In genomic region chr19:12500881-12501311, GRCm38 (mm10) we compare ENCODE assay signal across 8 mouse cellular contexts. TPM values are rescaled to one million over a fixed set of nuclear protein-coding genes. Genes with fewer than 3 reads are reported as not detected.
A peak's percentile ranks its signal among the peaks of the same experiment; 100 is the strongest.
DNase-seq lines count a peak whose midpoint lies in the region; ATAC-seq and TF ChIP-seq lines count a peak whose summit lies in the region.

No protein-coding gene starts in this region.

- ATAC-seq in forebrain, embryonic 11.5 days (replicated peaks; ENCODE audit: low FRiP score), result peak; percentile 61
- ATAC-seq in hindbrain, postnatal 0 days, result peak; percentile 54
- ATAC-seq in liver, embryonic 12.5 days, result peak; percentile 49
- peak; percentile 39 for ATAC-seq in neural tube, embryonic 12.5 days (ENCODE audit: low FRiP score, low read depth)

- WGBS in forebrain, embryonic 11.5 days, result under 1% methylated on average over 34 of the region's 38 CpGs
- WGBS in hindbrain, postnatal 0 days, result under 1% methylated on average over 36 of the region's 38 CpGs
- WGBS in liver, embryonic 12.5 days (ENCODE audit: insufficient replicate concordance), result 1% methylated on average over 36 of the region's 38 CpGs
- WGBS in neural tube, embryonic 12.5 days, result 1% methylated on average over 38 of the region's 38 CpGs

- peak overlapping the region; percentile 68 for H3K27ac ChIP-seq in bone marrow macrophage, adult 2 months (ENCODE audit: insufficient read depth, low read depth, low read length)
- H3K27ac ChIP-seq in forebrain, embryonic 11.5 days (ENCODE audit: low read depth, low read length), result peak overlapping the region; percentile 92
- H3K27ac ChIP-seq in hindbrain, postnatal 0 days, result peak overlapping the region; percentile 92
- H3K27ac ChIP-seq in liver, embryonic 12.5 days, result peak overlapping the region; percentile 40; the same call in 1 of the 2 replicates
- H3K27ac ChIP-seq in neural tube, embryonic 12.5 days, result peak overlapping the region; percentile 90

- H3K4me2 ChIP-seq in forebrain, embryonic 11.5 days (ENCODE audit: low read depth, low read length, severe bottlenecking), result peak overlapping the region; percentile 79
- H3K4me2 ChIP-seq in hindbrain, postnatal 0 days (ENCODE audit: low read depth, low read length), result peak overlapping the region; percentile 72
- peak overlapping the region; percentile 77 for H3K4me2 ChIP-seq in liver, embryonic 12.5 days
- H3K4me2 ChIP-seq in neural tube, embryonic 12.5 days (replicated peaks), result peak overlapping the region; percentile 69

- no peak for TF ChIP-seq POLR2A in bone marrow macrophage, adult 2 months (IDR thresholded peaks at IDR 0.05; ENCODE audit: borderline replicate concordance, low read depth, low read length)

- DNase-seq in spleen, adult 18-20 months, result peak; percentile 17 to 34
- DNase-seq in spleen, adult 12 weeks (ENCODE audit: low spot score), result no peak
- peak; percentile 78 for DNase-seq in forebrain, embryonic 11.5 days (ENCODE audit: low spot score)
- peak; percentile 52 for DNase-seq in hindbrain, postnatal 0 days (ENCODE audit: low spot score)
- DNase-seq in adipocyte (ENCODE audit: low spot score), result no peak

- peaks cover 15% of the 10 kb centered on the region for H3K4me1 ChIP-seq in bone marrow macrophage, adult 2 months (ENCODE audit: control insufficient read depth, insufficient read depth, low read length)
- H3K4me1 ChIP-seq in forebrain, embryonic 11.5 days (replicated peaks; ENCODE audit: control insufficient read depth, insufficient read depth, low read length), result peaks cover 6% of the 10 kb centered on the region; the same call in 1 of the 2 replicates
- peaks cover 12% of the 10 kb centered on the region; the same call in 1 of the 2 replicates for H3K4me1 ChIP-seq in hindbrain, postnatal 0 days (ENCODE audit: insufficient read depth, low read length)
- H3K4me1 ChIP-seq in liver, embryonic 12.5 days, result peaks cover 18% of the 10 kb centered on the region
- H3K4me1 ChIP-seq in neural tube, embryonic 12.5 days, result peaks cover 25% of the 10 kb centered on the region

- H3K4me3 ChIP-seq in bone marrow macrophage, adult 2 months (ENCODE audit: insufficient read depth, low read length), result peak overlapping the region; percentile 96
- H3K4me3 ChIP-seq in forebrain, embryonic 11.5 days (ENCODE audit: low read depth, low read length), result peak overlapping the region; percentile 82
- peak overlapping the region; percentile 68 for H3K4me3 ChIP-seq in hindbrain, postnatal 0 days (ENCODE audit: low read length)
- H3K4me3 ChIP-seq in liver, embryonic 12.5 days, result peak overlapping the region; percentile 60
- H3K4me3 ChIP-seq in neural tube, embryonic 12.5 days, result peak overlapping the region; percentile 86

- no peak for TF ChIP-seq CTCF in bone marrow macrophage, adult 2 months (IDR thresholded peaks at IDR 0.05; ENCODE audit: low read depth, low read length)
- TF ChIP-seq CTCF in hindbrain, postnatal 0 days (IDR thresholded peaks at IDR 0.05; ENCODE audit: low read depth), result no peak

- H3K36me3 ChIP-seq in forebrain, embryonic 11.5 days (ENCODE audit: control insufficient read depth, insufficient read depth, low read length), result no peaks in the 10 kb centered on the region
- no peaks in the 10 kb centered on the region for H3K36me3 ChIP-seq in hindbrain, postnatal 0 days (ENCODE audit: insufficient read depth, low read length)
- H3K36me3 ChIP-seq in liver, embryonic 12.5 days, result no peaks in the 10 kb centered on the region
- H3K36me3 ChIP-seq in neural tube, embryonic 12.5 days, result no peaks in the 10 kb centered on the region

- no peaks in the 10 kb centered on the region for H3K27me3 ChIP-seq in forebrain, embryonic 11.5 days (ENCODE audit: control insufficient read depth, insufficient read depth, low read length)
- no peaks in the 10 kb centered on the region for H3K27me3 ChIP-seq in hindbrain, postnatal 0 days (ENCODE audit: insufficient read depth, low read length)
- H3K27me3 ChIP-seq in liver, embryonic 12.5 days (replicated peaks), result peaks cover 43% of the 10 kb centered on the region
- no peaks in the 10 kb centered on the region for H3K27me3 ChIP-seq in neural tube, embryonic 12.5 days (replicated peaks)

- peak overlapping the region; percentile 96 for H3K9ac ChIP-seq in forebrain, embryonic 11.5 days (ENCODE audit: low read length)
- peak overlapping the region; percentile 86 for H3K9ac ChIP-seq in hindbrain, postnatal 0 days (replicated peaks; ENCODE audit: low read length)
- peak overlapping the region; percentile 59 for H3K9ac ChIP-seq in liver, embryonic 12.5 days
- H3K9ac ChIP-seq in neural tube, embryonic 12.5 days, result peak overlapping the region; percentile 93

- H3K9me3 ChIP-seq in forebrain, embryonic 11.5 days (ENCODE audit: control insufficient read depth, low read length), result no peaks in the 10 kb centered on the region
- no peaks in the 10 kb centered on the region for H3K9me3 ChIP-seq in hindbrain, postnatal 0 days (ENCODE audit: low read length)
- no peaks in the 10 kb centered on the region for H3K9me3 ChIP-seq in liver, embryonic 12.5 days (replicated peaks)
- no peaks in the 10 kb centered on the region for H3K9me3 ChIP-seq in neural tube, embryonic 12.5 days

RNA-seq across cellular contexts. Expression of gene Dtx4, which starts 0.4 kb away (rescaled TPM):
- 18.5 and 19.3 TPM in 2 replicates for polyA plus RNA-seq in bone marrow macrophage, adult 2 months (2012; ENCODE audit: insufficient read depth, insufficient read length, missing spikeins)
- 39.8 and 40.2 TPM in 2 replicates for polyA plus RNA-seq in forebrain, embryonic 11.5 days (2014; fragmentation: Nextera tagmentation; extraction: Ambion mirVana)
- 54.7 and 55.6 TPM in 2 replicates for total RNA-seq in hindbrain, postnatal 0 days (2014; rRNA removed)
- polyA plus RNA-seq in hindbrain, postnatal 0 days (2015; fragmentation: Nextera tagmentation; extraction: Ambion mirVana), result 23.3 and 24.6 TPM in 2 replicates
- 2.7 and 2.9 TPM in 2 replicates for polyA plus RNA-seq in liver, embryonic 12.5 days (2016; fragmentation: Nextera tagmentation; extraction: Ambion mirVana)
- polyA plus RNA-seq in neural tube, embryonic 12.5 days (2016; fragmentation: Nextera tagmentation; extraction: Ambion mirVana), result 58.4 and 63.3 TPM in 2 replicates

RNA-seq across cellular contexts. Expression of gene Mpeg1, which starts 40.3 kb away (rescaled TPM):
- polyA plus RNA-seq in bone marrow macrophage, adult 2 months (2012; ENCODE audit: insufficient read depth, insufficient read length, missing spikeins), result 2,155 and 2,361 TPM in 2 replicates
- polyA plus RNA-seq in forebrain, embryonic 11.5 days (2014; fragmentation: Nextera tagmentation; extraction: Ambion mirVana), result 0.28 and 0.41 TPM in 2 replicates
- total RNA-seq in hindbrain, postnatal 0 days (2014; rRNA removed), result 2.5 and 3.1 TPM in 2 replicates
- 1.0 and 1.2 TPM in 2 replicates for polyA plus RNA-seq in hindbrain, postnatal 0 days (2015; fragmentation: Nextera tagmentation; extraction: Ambion mirVana)
- 0.63 and 0.76 TPM in 2 replicates for polyA plus RNA-seq in liver, embryonic 12.5 days (2016; fragmentation: Nextera tagmentation; extraction: Ambion mirVana)
- polyA plus RNA-seq in neural tube, embryonic 12.5 days (2016; fragmentation: Nextera tagmentation; extraction: Ambion mirVana), result 0.76 and 1.1 TPM in 2 replicates

RNA-seq across cellular contexts. Expression of gene Fam111a, which starts 44.6 kb away (rescaled TPM):
- polyA plus RNA-seq in bone marrow macrophage, adult 2 months (2012; ENCODE audit: insufficient read depth, insufficient read length, missing spikeins), result 101 and 108 TPM in 2 replicates
- 25.0 and 28.7 TPM in 2 replicates for polyA plus RNA-seq in forebrain, embryonic 11.5 days (2014; fragmentation: Nextera tagmentation; extraction: Ambion mirVana)
- 1.9 and 4.8 TPM in 2 replicates for total RNA-seq in hindbrain, postnatal 0 days (2014; rRNA removed)
- 3.2 and 3.3 TPM in 2 replicates for polyA plus RNA-seq in hindbrain, postnatal 0 days (2015; fragmentation: Nextera tagmentation; extraction: Ambion mirVana)
- 34.1 and 35.4 TPM in 2 replicates for polyA plus RNA-seq in liver, embryonic 12.5 days (2016; fragmentation: Nextera tagmentation; extraction: Ambion mirVana)
- 13.3 and 15.7 TPM in 2 replicates for polyA plus RNA-seq in neural tube, embryonic 12.5 days (2016; fragmentation: Nextera tagmentation; extraction: Ambion mirVana)

Comparison
In these comparisons a context has a peak if more than half of its experiments do, and no peak if none do; other contexts are left out.
1. DNase-seq: peak in spleen, adult 18-20 months (2 of 2), forebrain, embryonic 11.5 days (single experiment) and hindbrain, postnatal 0 days (single experiment); none in spleen, adult 12 weeks (single experiment) and adipocyte (single experiment).
2. H3K27ac ChIP-seq: peak in every context shown above with its lines; median percentile 92 in forebrain, embryonic 11.5 days; 92 in hindbrain, postnatal 0 days; 90 in neural tube, embryonic 12.5 days; 68 in bone marrow macrophage, adult 2 months; 40 in liver, embryonic 12.5 days.
3. RNA of gene Mpeg1, which starts 40.3 kb away (polyA plus RNA-seq): 2,155 to 2,361 TPM in bone marrow macrophage, adult 2 months; 1.0 to 1.2 TPM in hindbrain, postnatal 0 days, 0.63 to 0.76 TPM in liver, embryonic 12.5 days, 0.76 to 1.1 TPM in neural tube, embryonic 12.5 days and 0.28 to 0.41 TPM in forebrain, embryonic 11.5 days; every median in the first group is over 100 times any median in the second.
4. Peak in every context shown above with its lines, with median percentiles within 50 percentile points of each other: H3K4me3 ChIP-seq, ATAC-seq, H3K4me2 ChIP-seq and H3K9ac ChIP-seq.